ENCODE assay signal across 15 mouse cellular contexts in the genomic region with DNA sequence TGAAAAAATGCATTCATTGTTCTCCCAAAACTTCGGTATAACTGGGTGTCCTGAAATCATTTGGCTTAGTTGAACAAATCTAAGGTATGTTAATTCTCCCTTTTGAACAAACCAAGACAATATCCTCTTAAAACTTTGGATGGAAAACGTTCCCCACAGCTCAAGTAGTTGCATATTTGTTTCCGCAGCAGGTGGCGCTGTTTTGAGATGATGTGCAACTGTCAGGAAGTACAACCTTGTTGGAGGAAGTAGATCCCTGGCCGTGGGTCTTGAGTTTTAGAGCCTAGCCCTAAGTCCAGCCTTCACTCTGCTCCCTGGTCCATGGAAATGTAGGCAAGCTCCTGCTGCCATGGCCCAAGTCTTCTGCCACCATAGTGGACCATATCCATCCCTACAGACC.
A peak's percentile ranks its signal among the peaks of the same experiment; 100 is the strongest.
DNase-seq lines count a peak whose midpoint lies in the region; ATAC-seq and TF ChIP-seq lines count a peak whose summit lies in the region.
"Had no signal": no experiment of that assay in that cellular context is flagged by ENCODE, and none has a peak within 500 bp of the region (broad histone marks: within the 10 kb centered on the region; RNA-seq: fewer than 3 reads in every experiment).

No protein-coding gene starts in this region.

- no peaks in the 10 kb centered on the region for H3K4me1 ChIP-seq in MEL (ENCODE audit: control insufficient read depth in 1 of 2, insufficient read depth in 2 of 2, low read length in 2 of 2)
- H3K4me1 ChIP-seq: limb, embryonic 15.5 days had no signal

- ATAC-seq in erythroid progenitor cell, adult 5-6 weeks (replicated peaks; ENCODE audit: low FRiP score, poor library complexity, severe bottlenecking): no peak
- ATAC-seq: CD4-positive, CD25-positive, alpha-beta regulatory T cell, adult 4 months; inflammation-experienced regulatory T-cells, adult 6 months; lung, postnatal 0 days had no signal

- no peak; a peak in 1 of 6 replicates for TF ChIP-seq CTCF in MEL (IDR thresholded peaks at IDR 0.05 in 2 of 3, conservative IDR thresholded peaks at IDR 0.05 in 1 of 3; ENCODE audit: control insufficient read depth in 1 of 3, insufficient read depth in 1 of 3, low read depth in 2 of 3, low read length in 3 of 3, poor library complexity in 1 of 3, severe bottlenecking in 1 of 3)

- H3K79me2 ChIP-seq in MEL (ENCODE audit: control insufficient read depth, insufficient read depth, low read length, poor library complexity): no peaks in the 10 kb centered on the region

- no peak overlapping the region for H3K9ac ChIP-seq in MEL (ENCODE audit: control insufficient read depth, low read depth, low read length, poor library complexity, severe bottlenecking)
- H3K9ac ChIP-seq: limb, embryonic 15.5 days; midbrain, embryonic 12.5 days had no signal

- H3K27me3 ChIP-seq in MEL (ENCODE audit: control insufficient read depth in 1 of 2, insufficient read depth in 2 of 2, low read length in 2 of 2): no peaks in the 10 kb centered on the region
- H3K27me3 ChIP-seq: limb, embryonic 15.5 days; midbrain, embryonic 12.5 days had no signal

- no peak for TF ChIP-seq RAD21 in MEL (IDR thresholded peaks at IDR 0.05; ENCODE audit: low read depth, low read length)

- peak; percentile 11 for DNase-seq in heart, postnatal 4 days
- DNase-seq in heart, adult 9 months (ENCODE audit: low spot score in 2 of 2): no peak
- peak; percentile 46 for DNase-seq in testis, postnatal 10 days (ENCODE audit: low spot score)
- DNase-seq in testis, postnatal 14 days (ENCODE audit: low spot score): no peak
- DNase-seq in MEL (ENCODE audit: low read depth, low spot score): peak; percentile 5
- no peak for DNase-seq in right cerebral cortex, postnatal 14 days
- DNase-seq: cerebellum, adult 11-12 months; cerebellum, postnatal 36 days; retina, postnatal 1 day had no signal

- no peak overlapping the region for H3K4me3 ChIP-seq in MEL (ENCODE audit: control insufficient read depth in 1 of 2, insufficient read depth in 1 of 2, low read depth in 2 of 2, low read length in 2 of 2)
- H3K4me3 ChIP-seq: limb, embryonic 15.5 days; midbrain, embryonic 12.5 days had no signal

- no peaks in the 10 kb centered on the region for H3K36me3 ChIP-seq in MEL (ENCODE audit: control insufficient read depth in 1 of 2, insufficient read depth in 2 of 2, low read length in 2 of 2)
- H3K36me3 ChIP-seq: limb, embryonic 15.5 days; midbrain, embryonic 12.5 days had no signal

- H3K27ac ChIP-seq in MEL (ENCODE audit: control insufficient read depth, low read depth, low read length): no peak overlapping the region
- H3K27ac ChIP-seq: limb, embryonic 15.5 days; midbrain, embryonic 12.5 days had no signal

- H3K9me3 ChIP-seq in MEL (replicated peaks; ENCODE audit: insufficient read depth, low read length): no peaks in the 10 kb centered on the region
- H3K9me3 ChIP-seq: limb, embryonic 15.5 days; midbrain, embryonic 12.5 days had no signal

- no peak for TF ChIP-seq EP300 in MEL (IDR thresholded peaks at IDR 0.05; ENCODE audit: low read depth in 1 of 2, low read length in 2 of 2)

- no peak for TF ChIP-seq POLR2A in MEL (IDR thresholded peaks at IDR 0.05; ENCODE audit: control insufficient read depth in 1 of 2, insufficient read depth in 1 of 2, low read depth in 1 of 2, low read length in 2 of 2, poor library complexity in 1 of 2)

TF ChIP-seq in MEL, 35 proteins besides CTCF, POLR2A, EP300 and RAD21:
- TF ChIP-seq CHD1 (IDR thresholded peaks at IDR 0.05; ENCODE audit: low read depth, low read length) (no peak), TCF12 (IDR thresholded peaks at IDR 0.05; ENCODE audit: low read depth, low read length) (no peak)
TF ChIP-seq in MEL: peak in this region for 0.

Comparison
In these comparisons a context has a peak if more than half of its experiments do, and no peak if none do; other contexts are left out.
1. DNase-seq: peak in heart, postnatal 4 days (single experiment), testis, postnatal 10 days (single experiment) and MEL (single experiment); none in heart, adult 9 months (0 of 2), testis, postnatal 14 days (single experiment) and right cerebral cortex, postnatal 14 days (single experiment).